Mouse (Mus musculus) limb, embryonic 13.5 days (tissue): ENCODE results near the gene Tgif1. TPM values are rescaled to one million over a fixed set of nuclear protein-coding genes. Genes with fewer than 3 reads are reported as not detected.

Source experiments
- ATAC-seq: fragments of 200-750 bp; cut with Nextera tagmentation; 2 replicates; pipeline ENCODE4 v1.8.0; 2017; ENCODE audit warnings: low read depth, moderate number of reproducible peaks, moderate TSS enrichment; ENCODE audit not compliant: low FRiP score
- H3K27ac ChIP-seq: fragments of 300-500 bp; sonication (generic); 2 replicates; pipeline ENCODE4 v1.5.1; 2015; ENCODE audit warnings: inconsistent platforms, mild to moderate bottlenecking, moderate library complexity
- H3K27me3 ChIP-seq: fragments of 300-500 bp; sonication (generic); 2 replicates; pipeline ENCODE4 v1.6.1; 2015; ENCODE audit warnings: mild to moderate bottlenecking, inconsistent platforms
- H3K36me3 ChIP-seq: fragments of 300-500 bp; sonication (generic); 2 replicates; pipeline ENCODE4 v1.6.1; 2015; ENCODE audit warnings: inconsistent platforms, mild to moderate bottlenecking, moderate library complexity
- H3K4me1 ChIP-seq: fragments of 300-500 bp; sonication (generic); 2 replicates; pipeline ENCODE4 v1.6.1; 2015; ENCODE audit warnings: inconsistent platforms
- H3K4me2 ChIP-seq: fragments of 300-500 bp; sonication (generic); replicated peaks from 2 replicates; pipeline ENCODE4 v1.6.1; 2015; ENCODE audit warnings: inconsistent platforms, mild to moderate bottlenecking, moderate library complexity
- H3K4me3 ChIP-seq: fragments of 300-500 bp; sonication (generic); 2 replicates; pipeline ENCODE4 v1.5.1; 2015; ENCODE audit warnings: moderate library complexity, mild to moderate bottlenecking, inconsistent platforms
- H3K9ac ChIP-seq: fragments of 300-500 bp; sonication (generic); 2 replicates; pipeline ENCODE4 v1.6.1; 2015; ENCODE audit warnings: mild to moderate bottlenecking, inconsistent platforms
- H3K9me3 ChIP-seq: fragments of 300-500 bp; sonication (generic); 2 replicates; pipeline ENCODE4 v1.6.1; 2016; ENCODE audit warnings: inconsistent platforms
- WGBS: fragments of 180-500 bp; shearing (Covaris S2); methylation state at CpG from one replicate; pipeline ENCODE4 v1.1.7; 2015; 5-methylcytosine and 5-hydroxymethylcytosine counted together
- microRNA counts: library from miRNA; unstranded; fragments of <30 nt; microRNA quantifications from one replicate; lab custom pipeline; 2016
- microRNA-seq: library from miRNA; unstranded; fragments of <30 nt; microRNA quantifications from one replicate; pipeline ENCODE4, GENCODE M21; 2016
- polyA plus RNA-seq: library from polyadenylated mRNA; unstranded; fragments of >200 nt; fragmentation: Nextera tagmentation; extraction: Ambion mirVana; gene quantifications from 2 replicates; pipeline ENCODE4 v1.2.1, GENCODE M21; 2015

The Tgif1 gene
- polyA plus RNA-seq, 1 experiment from 2014 or later = 103 TPM

- H3K4me2 ChIP-seq = no peak overlapping the region
- H3K4me3 ChIP-seq = no peak overlapping the region
- H3K27ac ChIP-seq = no peak overlapping the region
Observed at GRCm38 (mm10) chr17:70795196-70795595, 58.1 kb downstream of the Tgif1 start.

GRCm38 (mm10) chr17:70794722-70795121 is 58.6 kb downstream of the Tgif1 start:
- peaks cover 11% of the 10 kb centered on the region; the same call in 1 of the 2 replicates for H3K4me1 ChIP-seq
- no peak overlapping the region; the same call in 1 of the 2 replicates for H3K27ac ChIP-seq
- no peaks in the 10 kb centered on the region for H3K9me3 ChIP-seq
- H3K36me3 ChIP-seq = no peaks in the 10 kb centered on the region
- H3K4me3 ChIP-seq = no peak overlapping the region
- no peak for ATAC-seq
- WGBS = 56% methylated on average over 6 of the region's 6 CpGs
- peak overlapping the region; percentile 13; the same call in 1 of the 2 replicates for H3K9ac ChIP-seq
- no peaks in the 10 kb centered on the region for H3K27me3 ChIP-seq
- H3K4me2 ChIP-seq = 0 out of 2 replicates have a peak overlapping the region, but pooled peaks have one; percentile 32

More at GRCm38 (mm10) chr17:70795196-70795595, 58.1 kb downstream of the Tgif1 start:
- peaks cover 11% of the 10 kb centered on the region; the same call in 1 of the 2 replicates for H3K4me1 ChIP-seq
- H3K9me3 ChIP-seq = no peaks in the 10 kb centered on the region
- H3K36me3 ChIP-seq = no peaks in the 10 kb centered on the region
- no peaks in the 10 kb centered on the region for H3K27me3 ChIP-seq
- no peak overlapping the region for H3K9ac ChIP-seq
- no peak for ATAC-seq
- WGBS = 80% methylated on average over 4 of the region's 4 CpGs

- WGBS = 25% methylated on average over 7 of the region's 7 CpGs
- peak; percentile 86 for ATAC-seq
- no peak overlapping the region for H3K4me3 ChIP-seq
- peak overlapping the region; percentile 48; the same call in 1 of the 2 replicates for H3K27ac ChIP-seq
- no peaks in the 10 kb centered on the region for H3K9me3 ChIP-seq
- H3K4me2 ChIP-seq = no peak overlapping the region
- peaks cover 11% of the 10 kb centered on the region; the same call in 1 of the 2 replicates for H3K4me1 ChIP-seq
- no peak overlapping the region; the same call in none of the 2 replicates for H3K9ac ChIP-seq
- H3K27me3 ChIP-seq = no peaks in the 10 kb centered on the region
- no peaks in the 10 kb centered on the region for H3K36me3 ChIP-seq
Observed at GRCm38 (mm10) chr17:70794291-70794690, 59.1 kb downstream of the Tgif1 start.

MicroRNA genes within 50 kb of the gene (microRNA counts, 519-probe panel; counts per million panel counts)
- not detected for microRNA mmu-miR-1195 (lab: Ali Mortazavi, UCI)

Small RNAs within 50 kb of the gene (microRNA-seq; reads per million reads assigned to microRNA genes)
- gene Mir1195 = not detected

Other genes starting within 250 kb of the Tgif1 start
- gene Myom1, start 149.1 kb upstream of the Tgif1 start, polyA plus RNA-seq = 15.0 and 15.2 TPM in 2 replicates
- 700 and 703 TPM in 2 replicates for gene Myl12a, start 149.3 kb upstream of the Tgif1 start, polyA plus RNA-seq